In genomic region chr5:114590043-114590913, GRCm38 (mm10) we compare ENCODE assay signal across 10 mouse cellular contexts. TPM values are rescaled to one million over a fixed set of nuclear protein-coding genes. Genes with fewer than 3 reads are reported as not detected.
A peak's percentile ranks its signal among the peaks of the same experiment; 100 is the strongest.
DNase-seq lines count a peak whose midpoint lies in the region; ATAC-seq and TF ChIP-seq lines count a peak whose summit lies in the region.
"Had no signal": no experiment of that assay in that cellular context is flagged by ENCODE, and none has a peak within 500 bp of the region (broad histone marks: within the 10 kb centered on the region; RNA-seq: fewer than 3 reads in every experiment).

No protein-coding gene starts in this region.

- peaks cover 97% of the 10 kb centered on the region for H3K4me1 ChIP-seq in forebrain, embryonic 10.5 days
- H3K4me1 ChIP-seq in forebrain, postnatal 0 days (ENCODE audit: insufficient read depth): peaks cover 8% of the 10 kb centered on the region
- peaks cover 69% of the 10 kb centered on the region for H3K4me1 ChIP-seq in lung, embryonic 16.5 days (replicated peaks; ENCODE audit: control insufficient read depth, insufficient read depth, low read length)
- peaks cover 62% of the 10 kb centered on the region for H3K4me1 ChIP-seq in forebrain, embryonic 14.5 days (ENCODE audit: control insufficient read depth, insufficient read depth, low read length)
- peaks cover 74% of the 10 kb centered on the region for H3K4me1 ChIP-seq in midbrain, embryonic 16.5 days (ENCODE audit: control insufficient read depth, insufficient read depth, low read length)

- H3K9ac ChIP-seq in forebrain, postnatal 0 days: no peak overlapping the region
- H3K9ac ChIP-seq in lung, embryonic 16.5 days (ENCODE audit: low read length): no peak overlapping the region
- no peak overlapping the region for H3K9ac ChIP-seq in forebrain, embryonic 14.5 days (ENCODE audit: low read length)
- peak overlapping the region; percentile 14; the same call in 1 of the 2 replicates for H3K9ac ChIP-seq in midbrain, embryonic 16.5 days (ENCODE audit: low read depth, low read length)

- no peak for ATAC-seq in forebrain, postnatal 0 days
- no peak; the same call in 1 of the 2 replicates for ATAC-seq in lung, embryonic 16.5 days (ENCODE audit: low read depth)
- ATAC-seq in forebrain, embryonic 14.5 days: no peak
- ATAC-seq in midbrain, embryonic 16.5 days: no peak

- TF ChIP-seq CTCF in forebrain, postnatal 0 days (IDR thresholded peaks at IDR 0.05; ENCODE audit: low read depth): no peak

- peaks cover 14% of the 10 kb centered on the region for H3K36me3 ChIP-seq in forebrain, embryonic 10.5 days (replicated peaks)
- H3K36me3 ChIP-seq in forebrain, postnatal 0 days (ENCODE audit: insufficient read depth): no peaks in the 10 kb centered on the region
- no peaks in the 10 kb centered on the region for H3K36me3 ChIP-seq in lung, embryonic 16.5 days (ENCODE audit: control insufficient read depth, insufficient read depth, low read length)
- H3K36me3 ChIP-seq in forebrain, embryonic 14.5 days (ENCODE audit: control insufficient read depth, insufficient read depth, low read length): 0 out of 2 replicates have a peak, but pooled peaks cover 4% of the 10 kb centered on the region
- H3K36me3 ChIP-seq in midbrain, embryonic 16.5 days (ENCODE audit: control insufficient read depth, insufficient read depth, low read length): no peaks in the 10 kb centered on the region

- H3K27me3 ChIP-seq in forebrain, embryonic 10.5 days (ENCODE audit: poor library complexity, severe bottlenecking): peaks cover 7% of the 10 kb centered on the region
- H3K27me3 ChIP-seq in forebrain, postnatal 0 days (ENCODE audit: insufficient read depth, low read length): peaks cover 22% of the 10 kb centered on the region
- H3K27me3 ChIP-seq in lung, embryonic 16.5 days (ENCODE audit: control insufficient read depth, insufficient read depth, low read depth, low read length): no peaks in the 10 kb centered on the region
- H3K27me3 ChIP-seq in forebrain, embryonic 14.5 days (replicated peaks; ENCODE audit: control insufficient read depth, insufficient read depth, low read length): no peaks in the 10 kb centered on the region
- H3K27me3 ChIP-seq in midbrain, embryonic 16.5 days (ENCODE audit: control insufficient read depth, insufficient read depth, low read depth, low read length): no peaks in the 10 kb centered on the region

- 87% methylated on average over 17 of the region's 17 CpGs for WGBS in forebrain, embryonic 10.5 days
- 86% methylated on average over 17 of the region's 17 CpGs for WGBS in forebrain, postnatal 0 days
- 69% methylated on average over 17 of the region's 17 CpGs for WGBS in lung, embryonic 16.5 days
- WGBS in forebrain, embryonic 14.5 days: 76% methylated on average over 17 of the region's 17 CpGs
- WGBS in midbrain, embryonic 16.5 days: 68% methylated on average over 17 of the region's 17 CpGs

- H3K4me3 ChIP-seq in forebrain, embryonic 10.5 days: no peak overlapping the region
- H3K4me3 ChIP-seq in forebrain, postnatal 0 days (ENCODE audit: low read depth, low read length): no peak overlapping the region
- H3K4me3 ChIP-seq in lung, embryonic 16.5 days (ENCODE audit: low read length): no peak overlapping the region
- H3K4me3 ChIP-seq in forebrain, embryonic 14.5 days (ENCODE audit: low read depth, low read length): no peak overlapping the region
- H3K4me3 ChIP-seq in midbrain, embryonic 16.5 days (ENCODE audit: low read depth, low read length): no peak overlapping the region

- H3K27ac ChIP-seq in forebrain, embryonic 10.5 days: peak overlapping the region; percentile 48
- no peak overlapping the region for H3K27ac ChIP-seq in forebrain, postnatal 0 days (ENCODE audit: low read depth, low read length)
- H3K27ac ChIP-seq in lung, embryonic 16.5 days (ENCODE audit: low read length): peak overlapping the region; percentile 56; the same call in 1 of the 2 replicates
- H3K27ac ChIP-seq in forebrain, embryonic 14.5 days (ENCODE audit: low read depth, low read length): peak overlapping the region; percentile 67; the same call in 1 of the 2 replicates
- peak overlapping the region; percentile 22; the same call in 1 of the 2 replicates for H3K27ac ChIP-seq in midbrain, embryonic 16.5 days (ENCODE audit: low read length)

- no peak for DNase-seq in forebrain, embryonic 10.5 days (ENCODE audit: extremely low spot score, low spot score)
- DNase-seq in forebrain, postnatal 0 days: no peak
- no peak for DNase-seq in lung, postnatal 10 days
- no peak for DNase-seq in forebrain, embryonic 14.5 days (ENCODE audit: low spot score)
- no peak for DNase-seq in frontal cortex, postnatal 36 days (ENCODE audit: low spot score in 2 of 2)
- DNase-seq in gastrocnemius, postnatal 36 days: no peak
- DNase-seq: embryo, embryonic 11 days; lung, postnatal 14 days had no signal

- no peak overlapping the region for H3K4me2 ChIP-seq in forebrain, postnatal 0 days (ENCODE audit: low read depth)
- H3K4me2 ChIP-seq in lung, embryonic 16.5 days (ENCODE audit: low read depth, low read length): no peak overlapping the region
- H3K4me2 ChIP-seq in forebrain, embryonic 14.5 days (ENCODE audit: low read length): no peak overlapping the region
- no peak overlapping the region for H3K4me2 ChIP-seq in midbrain, embryonic 16.5 days (ENCODE audit: low read length)

- intact Hi-C loops in gastrocnemius, postnatal 36 days (cut with DNase I): no loop called here

- no peaks in the 10 kb centered on the region for H3K9me3 ChIP-seq in forebrain, embryonic 10.5 days
- H3K9me3 ChIP-seq in forebrain, postnatal 0 days (ENCODE audit: low read length): no peaks in the 10 kb centered on the region
- no peaks in the 10 kb centered on the region for H3K9me3 ChIP-seq in lung, embryonic 16.5 days (ENCODE audit: control insufficient read depth, low read length)
- H3K9me3 ChIP-seq in forebrain, embryonic 14.5 days (replicated peaks; ENCODE audit: control insufficient read depth, low read length): no peaks in the 10 kb centered on the region
- H3K9me3 ChIP-seq in midbrain, embryonic 16.5 days (replicated peaks; ENCODE audit: control insufficient read depth, low read length, poor library complexity, severe bottlenecking): no peaks in the 10 kb centered on the region

RNA-seq across cellular contexts. Expression of gene Fam222a, which starts 22.5 kb away (rescaled TPM):
- polyA plus RNA-seq in forebrain, embryonic 10.5 days (2016; fragmentation: Nextera tagmentation; extraction: Ambion mirVana): 3.9 and 4.1 TPM in 2 replicates
- total RNA-seq in forebrain, postnatal 0 days (2014; rRNA removed): 6.2 and 8.2 TPM in 2 replicates
- 2.9 and 3.4 TPM in 2 replicates for polyA plus RNA-seq in forebrain, postnatal 0 days (2015; fragmentation: Nextera tagmentation; extraction: Ambion mirVana)
- polyA plus RNA-seq in lung, embryonic 16.5 days (2015; fragmentation: Nextera tagmentation; extraction: Ambion mirVana): 2.2 and 2.3 TPM in 2 replicates
- 4.5 and 5.0 TPM in 2 replicates for polyA plus RNA-seq in forebrain, embryonic 14.5 days (2014; fragmentation: Nextera tagmentation; extraction: Ambion mirVana)
- 5.3 and 6.0 TPM in 2 replicates for polyA plus RNA-seq in midbrain, embryonic 16.5 days (2015; fragmentation: Nextera tagmentation; extraction: Ambion mirVana)
- total RNA-seq in gastrocnemius, postnatal 36 days (2021): under 1 TPM; 0.22 to 0.28 TPM
